Mouse (Mus musculus) MEL-GATA-1-ER (cell line): Measurements from ENCODE around the gene Mllt10.

Source experiments
- DNase-seq: peaks from one replicate; pipeline ENCODE4 v3.0.0-alpha.2; 2012; ENCODE audit warnings: low read depth; ENCODE audit errors: extremely low read depth

Mllt10 gene

GRCm38 (mm10) chr2:18034371-18035250 is 20.4 kb upstream of the Mllt10 start:
- DNase-seq = no peak

GRCm38 (mm10) chr2:18037491-18037890 is 17.5 kb upstream of the Mllt10 start, which contains the start of gene A930004D18Rik:
Gene A930004D18Rik (minus strand): TSS chr2:18037737.
- no peak for DNase-seq

GRCm38 (mm10) chr2:18038141-18038752 is 16.8 kb upstream of the Mllt10 start:
- no peak for DNase-seq

GRCm38 (mm10) chr2:18038895-18039371 is 16.1 kb upstream of the Mllt10 start:
- no peak for DNase-seq

- no peak for DNase-seq
These were observed 15.3 kb upstream of the Mllt10 start for GRCm38 (mm10) chr2:18039566-18040290.

GRCm38 (mm10) chr2:18040347-18041160 is 14.5 kb upstream of the Mllt10 start:
- no peak for DNase-seq

- no peak for DNase-seq
These were observed 13.7 kb upstream of the Mllt10 start for GRCm38 (mm10) chr2:18041199-18041885.

- DNase-seq = no peak
These were observed 9.8 kb upstream of the Mllt10 start for GRCm38 (mm10) chr2:18045143-18045780.

GRCm38 (mm10) chr2:18045781-18046181 is 9.3 kb upstream of the Mllt10 start:
- no peak for DNase-seq

- no peak for DNase-seq
These were observed 8.9 kb upstream of the Mllt10 start for GRCm38 (mm10) chr2:18046186-18046585.

GRCm38 (mm10) chr2:18046758-18047645 is 8.0 kb upstream of the Mllt10 start:
- DNase-seq = no peak

GRCm38 (mm10) chr2:18047646-18048452 is 7.2 kb upstream of the Mllt10 start:
- DNase-seq = no peak

GRCm38 (mm10) chr2:18048453-18049075 is 6.5 kb upstream of the Mllt10 start, which contains the start of gene Skida1:
Gene Skida1 (minus strand): TSS chr2:18049051.
- DNase-seq = no peak

GRCm38 (mm10) chr2:18049279-18049821 is 5.7 kb upstream of the Mllt10 start:
- DNase-seq = no peak

- DNase-seq = no peak
These were observed 5.0 kb upstream of the Mllt10 start for GRCm38 (mm10) chr2:18050018-18050417.

- no peak for DNase-seq
These were observed 4.5 kb upstream of the Mllt10 start for GRCm38 (mm10) chr2:18050541-18050985.
